Mouse (Mus musculus) liver, adult 2 months (tissue): ENCODE data around the gene Churc1.

Experiments
- CTCF ChIP-seq: fragments of 200-500 bp; IDR thresholded peaks from 2 replicates; pipeline ENCODE4 v1.5.1; 2011; ENCODE audit warnings: low read depth, low read length, control low read depth
- POLR2A ChIP-seq: fragments of 200-500 bp; IDR thresholded peaks from 2 replicates; pipeline ENCODE4 v1.6.1; 2011; ENCODE audit warnings: low read length, control low read depth; ENCODE audit not compliant: insufficient read depth; ENCODE audit errors: extremely low read depth

GRCm38 (mm10) chr12:76803028-76803427 is 37.7 kb downstream of the Churc1 start:
- TF ChIP-seq CTCF (no peak), POLR2A (no peak)
